Mouse (Mus musculus): ENCODE measurements at regions not wholly inside any gene's neighbourhood (a gene's known extent, or its start where the extent isn't known, plus 50 kb on each side); places are given as distances from the start of the nearest gene placed in this dataset.
"Not testable (repeated sequence)": the region's sequence is repeated elsewhere in the genome, so short reads cannot be mapped to it uniquely, and the experiment has no call there.

DNA sequence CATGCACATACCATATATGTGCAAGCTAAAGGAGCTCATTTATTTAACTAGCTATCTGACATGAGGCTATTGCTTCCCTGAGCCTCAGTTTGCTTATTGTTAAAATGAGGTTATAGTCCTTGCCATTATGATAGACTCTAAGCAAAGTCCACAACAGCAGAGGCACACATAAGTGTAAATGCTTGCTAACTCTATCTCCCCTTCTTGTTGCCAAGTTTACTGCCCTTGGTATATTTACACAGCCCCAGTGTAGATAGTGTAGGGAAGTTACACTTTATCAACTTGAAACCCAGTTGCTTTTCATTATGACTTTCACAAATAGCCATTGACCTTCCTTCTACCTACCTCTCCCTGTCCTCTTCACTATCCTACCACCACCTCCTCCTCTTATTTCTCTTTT is 782.6 kb upstream of the Agtr1b start:
- DNase-seq = no peak

DNA sequence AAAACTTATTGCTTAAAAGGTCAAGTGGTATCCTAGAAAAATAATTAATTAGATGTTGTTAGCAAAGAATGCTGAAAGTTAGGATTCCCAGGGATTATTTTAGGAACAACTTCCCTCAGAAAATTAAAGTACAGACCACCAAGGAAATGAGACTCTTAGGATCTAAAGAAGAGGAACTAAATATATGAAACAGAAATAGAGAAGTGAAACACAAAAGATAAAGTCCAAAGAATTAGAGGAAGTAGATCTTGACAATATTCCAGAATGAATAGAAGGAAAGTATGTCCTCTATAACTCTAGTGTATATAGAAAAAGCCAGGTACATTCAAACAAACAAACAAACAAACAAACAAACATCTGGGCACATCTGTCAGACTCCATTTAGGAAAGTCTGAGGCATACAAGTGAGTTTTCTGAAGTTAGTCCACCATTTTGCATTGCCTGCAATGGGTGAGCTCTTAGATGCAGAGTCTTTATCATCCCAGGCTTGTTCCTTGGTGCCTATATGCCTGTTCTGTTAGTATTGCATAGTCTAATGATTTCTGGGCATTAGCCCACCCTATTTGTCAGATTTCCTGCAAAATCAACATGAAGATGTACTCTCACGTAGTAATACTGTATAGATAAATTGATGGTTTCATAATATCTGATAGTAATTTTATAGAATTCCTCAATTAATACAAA is 762.0 kb upstream of the Agtr1b start:
- no peak for DNase-seq

DNA sequence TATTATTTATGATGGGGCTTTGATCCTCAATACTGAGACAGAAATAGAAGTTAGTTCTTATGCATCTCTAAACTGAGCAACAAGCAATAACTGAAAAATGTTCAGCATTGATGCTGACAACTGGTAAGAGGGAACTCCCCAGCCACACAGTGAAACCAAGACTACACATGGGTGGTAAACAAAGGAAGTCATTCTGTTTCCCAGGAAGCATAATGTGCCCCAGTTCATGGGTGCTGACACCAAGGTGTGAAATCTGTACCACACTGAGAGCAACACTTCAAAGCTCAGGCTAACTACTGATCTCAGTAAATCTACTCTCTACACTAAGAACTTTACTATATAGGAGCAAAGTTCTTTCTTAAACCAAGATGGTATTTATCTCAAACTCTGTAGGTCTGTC is 759.2 kb upstream of the Agtr1b start:
- DNase-seq = no peak

GRCm38 (mm10) chr3:21118164-21118902 is 751.4 kb upstream of the Agtr1b start:
- DNase-seq = no peak

DNA sequence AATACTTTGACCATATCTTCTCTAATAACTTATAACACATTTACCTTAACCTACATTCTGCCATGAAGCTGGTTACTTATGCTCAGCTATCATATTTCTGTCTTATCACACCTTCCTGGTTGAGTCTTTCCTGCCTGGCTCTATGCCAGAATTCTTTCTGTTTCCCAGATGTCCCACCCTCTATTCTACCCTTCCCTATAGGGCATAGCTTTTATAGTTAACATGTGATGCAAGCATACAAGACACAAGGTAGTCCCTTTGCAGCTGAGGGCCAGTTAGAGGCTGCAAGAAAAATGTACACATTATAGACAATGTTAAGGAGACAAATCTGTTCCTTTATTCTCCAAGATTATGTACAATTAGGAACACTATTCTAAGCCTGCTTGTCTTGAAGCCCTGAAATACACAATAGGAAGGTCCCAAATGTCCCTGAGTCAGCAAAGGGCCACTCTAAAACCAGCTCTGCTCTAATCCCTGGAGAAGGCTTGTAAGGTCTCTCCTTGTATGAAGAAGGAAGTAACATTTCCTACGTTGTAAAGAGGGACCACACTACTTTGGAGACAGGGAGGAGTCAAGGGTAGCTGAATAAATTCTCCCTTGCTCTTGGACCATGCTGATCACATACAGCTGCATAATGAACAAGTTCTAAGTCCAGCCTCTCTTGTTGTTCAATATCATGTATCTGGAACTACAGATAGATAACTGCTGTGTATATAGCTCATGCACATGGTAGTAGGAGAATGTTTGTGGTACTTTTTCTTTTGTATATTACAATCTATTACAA is 745.0 kb upstream of the Agtr1b start:
- no peak for DNase-seq

DNA sequence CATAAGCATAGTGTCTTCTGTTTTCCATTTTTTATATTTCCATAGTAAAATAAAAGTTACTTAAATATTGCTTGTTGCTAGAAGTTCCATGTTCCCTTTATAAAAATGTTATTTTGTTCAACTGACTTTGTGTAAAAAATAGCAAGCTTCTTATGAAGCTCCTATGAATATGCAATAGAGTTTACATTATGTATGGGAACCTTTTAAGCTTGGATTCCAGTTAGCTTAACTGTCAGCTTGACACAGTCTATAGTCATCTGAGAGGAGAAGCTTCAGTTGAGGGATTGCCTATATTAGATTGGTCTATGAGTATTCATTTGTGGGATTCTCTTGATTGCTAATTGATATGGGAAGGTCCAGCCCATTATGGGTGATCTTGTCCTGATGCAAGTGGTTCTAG is 723.2 kb upstream of the Agtr1b start:
- DNase-seq = no peak

DNA sequence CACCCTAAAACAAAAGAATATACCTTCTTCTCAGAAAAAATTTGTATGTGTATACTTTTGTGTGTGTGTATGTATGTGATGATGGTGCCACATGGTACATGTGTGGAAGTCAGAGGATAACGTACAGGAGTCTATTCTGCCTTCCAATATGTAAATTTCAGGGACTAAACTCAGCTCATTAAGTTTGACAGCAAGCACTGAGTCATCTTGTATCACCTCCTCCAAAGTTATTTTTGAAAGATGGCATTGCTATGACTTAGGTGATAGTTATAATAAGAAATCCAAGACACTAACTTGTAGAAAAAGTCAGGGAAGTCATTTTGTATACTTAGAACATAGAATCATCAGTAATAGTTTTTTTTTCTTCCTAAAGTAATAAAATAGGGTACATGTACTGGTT is 719.4 kb upstream of the Agtr1b start:
- no peak for DNase-seq

DNA sequence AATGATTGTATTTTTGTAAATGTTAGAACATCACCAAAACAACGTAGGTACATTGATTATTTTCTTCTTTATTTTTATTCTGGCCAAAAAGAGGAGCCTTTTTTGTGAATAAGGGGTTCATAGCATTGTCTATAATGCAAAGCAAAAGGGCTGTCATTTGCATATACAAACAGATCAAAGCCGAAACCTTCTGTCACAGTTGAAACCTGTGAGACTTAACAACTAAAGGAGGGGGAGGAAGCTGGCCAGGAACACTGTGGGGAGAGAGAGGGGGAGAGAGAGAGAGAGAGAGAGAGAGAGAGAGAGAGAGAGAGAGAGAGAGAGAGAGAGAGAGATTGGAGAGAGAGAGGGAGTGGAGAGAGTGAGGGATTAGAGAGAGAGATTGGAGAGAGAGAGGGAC is 710.6 kb upstream of the Agtr1b start:
- DNase-seq = no peak

DNA sequence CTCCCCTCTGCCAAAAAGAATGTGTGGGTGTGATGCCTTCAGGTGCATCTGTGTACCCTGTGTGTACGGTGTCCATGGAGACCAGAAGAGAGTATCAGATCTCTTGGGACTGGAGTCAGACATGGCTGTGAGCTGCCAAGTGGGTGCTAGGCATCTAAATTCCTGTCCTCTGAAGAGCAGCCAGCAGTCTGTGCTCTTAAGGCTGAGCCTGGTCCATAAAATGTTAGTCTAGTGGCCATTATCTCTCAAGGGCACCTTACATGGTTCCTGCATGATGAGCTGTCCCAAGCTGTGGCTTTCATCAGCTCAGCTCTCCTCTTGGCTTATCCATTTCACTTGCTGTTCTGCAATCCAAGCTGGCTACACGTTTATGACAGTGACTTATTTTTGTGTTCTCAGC is 686.4 kb upstream of the Agtr1b start:
- DNase-seq = not testable (repeated sequence)

DNA sequence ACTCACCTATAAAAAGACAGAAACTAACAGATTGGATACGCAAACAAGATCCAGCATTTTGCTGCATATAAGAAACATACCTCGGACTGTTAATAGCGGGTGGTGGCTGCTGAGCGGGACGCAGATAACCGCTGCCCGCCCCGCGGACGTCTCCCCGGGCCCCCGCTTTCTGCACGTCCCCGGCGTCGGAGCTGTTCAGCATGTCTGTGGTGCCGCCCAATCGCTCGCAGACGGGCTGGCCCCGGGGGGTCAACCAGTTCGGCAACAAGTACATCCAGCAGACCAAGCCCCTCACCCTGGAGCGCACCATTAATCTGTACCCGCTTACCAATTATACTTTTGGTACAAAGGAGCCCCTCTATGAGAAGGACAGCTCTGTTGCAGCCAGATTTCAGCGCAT is 682.4 kb upstream of the Agtr1b start:
- DNase-seq = not testable (repeated sequence)

DNA sequence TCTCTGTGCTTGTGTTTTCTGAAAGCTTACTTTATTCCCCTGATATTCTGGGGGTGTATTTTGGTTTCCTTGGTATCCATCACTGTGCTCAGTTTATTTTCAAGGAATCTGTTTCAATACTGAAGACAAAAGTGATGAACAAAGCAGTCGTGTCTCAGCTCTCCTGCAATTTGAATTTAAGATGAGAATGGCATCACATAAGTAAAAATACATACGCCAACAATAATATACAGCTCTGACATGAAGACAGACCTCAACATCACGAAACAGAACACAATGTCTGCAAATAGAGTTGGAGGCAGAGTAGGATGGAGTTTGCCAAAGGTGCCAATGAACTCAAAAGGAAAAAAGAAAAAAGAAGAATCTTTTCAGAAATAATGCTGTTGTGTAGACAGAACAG is 679.0 kb upstream of the Agtr1b start:
- no peak for DNase-seq

DNA sequence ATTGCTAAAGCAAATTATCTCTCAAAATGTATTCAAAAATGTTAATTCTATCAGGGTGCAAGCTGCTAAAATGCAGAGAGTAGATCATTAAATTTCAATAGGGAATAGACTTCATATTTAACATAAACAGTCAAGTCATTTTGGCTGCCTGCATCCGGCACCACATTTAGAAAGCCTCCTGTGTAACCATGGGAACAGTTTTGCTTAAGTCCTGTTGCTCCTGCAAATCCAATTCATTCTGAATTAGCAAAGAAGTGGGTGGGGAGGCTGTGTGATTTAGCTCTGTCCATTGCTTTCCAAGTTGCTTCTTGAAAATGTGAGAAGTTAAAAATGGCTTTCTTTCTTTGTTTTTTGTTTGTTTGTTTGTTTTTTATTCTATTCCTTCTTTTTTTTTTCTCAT is 658.9 kb upstream of the Agtr1b start:
- DNase-seq = no peak

DNA sequence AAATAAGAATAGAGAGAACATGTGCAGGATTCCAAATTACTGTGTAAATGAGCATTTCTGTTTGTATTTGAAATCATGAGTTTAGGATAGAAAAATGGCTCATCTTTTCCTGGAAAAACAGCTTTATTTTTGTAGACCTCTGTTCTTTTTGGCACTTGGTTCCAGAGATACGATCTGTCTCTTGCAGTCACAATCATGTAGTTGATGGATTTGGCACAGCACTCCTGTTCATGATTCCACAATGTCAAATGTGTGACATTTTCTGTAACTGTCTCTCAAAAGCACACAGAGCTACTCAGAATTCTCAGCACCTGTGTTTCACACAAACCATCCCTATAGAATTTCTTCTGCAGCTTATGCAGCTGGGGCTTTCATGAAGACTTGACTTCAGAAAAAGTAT is 654.0 kb upstream of the Agtr1b start:
- DNase-seq = no peak

- no peak for DNase-seq
Measured at GRCm38 (mm10) chr3:21020297-21020696, 653.3 kb upstream of the Agtr1b start.

GRCm38 (mm10) chr3:21009650-21010049 is 642.7 kb upstream of the Agtr1b start:
- DNase-seq = no peak

GRCm38 (mm10) chr3:20998295-20998694 is 631.3 kb upstream of the Agtr1b start:
- no peak for DNase-seq

DNA sequence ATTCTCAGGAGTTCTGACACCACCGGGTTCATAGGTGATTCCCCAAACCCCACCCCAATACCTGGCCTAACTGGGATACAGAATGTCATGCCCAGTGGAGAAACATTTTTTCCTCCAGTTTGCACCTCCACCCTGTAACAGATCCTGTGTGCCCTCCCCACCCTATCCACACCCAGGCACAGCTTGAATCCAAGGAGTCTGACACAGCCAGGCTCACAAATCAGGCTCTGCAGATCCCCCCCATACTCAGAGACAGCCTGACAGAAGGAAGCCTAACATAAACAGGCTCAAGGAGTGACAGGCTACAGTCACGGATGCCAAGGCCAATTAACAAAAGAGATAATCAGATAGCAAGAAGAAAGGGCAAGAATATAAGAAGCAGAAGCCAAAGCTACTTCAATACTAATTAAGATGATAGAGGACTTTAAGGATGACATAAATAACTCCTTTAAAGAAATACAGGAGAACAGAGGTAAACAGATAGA is 622.6 kb upstream of the Agtr1b start:
- DNase-seq = no peak

DNA sequence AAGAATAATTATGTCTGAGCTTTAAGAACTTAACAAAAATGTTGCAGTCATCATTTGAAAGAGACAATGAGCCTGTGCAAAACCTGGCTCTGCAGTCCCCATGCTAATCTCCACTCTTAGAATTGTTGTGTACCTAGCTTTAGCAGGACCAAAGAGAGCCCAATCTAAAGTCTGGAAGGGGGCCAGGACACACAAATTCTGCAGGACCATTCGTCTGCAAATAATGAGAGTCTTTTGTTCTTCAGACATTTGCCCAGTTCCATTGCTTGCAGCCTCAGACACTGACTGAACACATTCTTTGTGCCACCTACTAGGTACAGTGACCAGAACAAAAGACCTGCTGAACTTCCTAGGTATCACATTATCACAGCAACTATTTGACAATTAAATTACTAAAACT is 620.0 kb upstream of the Agtr1b start:
- peak; percentile 9 to 29 for DNase-seq

GRCm38 (mm10) chr3:20986377-20986727 is 619.4 kb upstream of the Agtr1b start:
- DNase-seq = peak; percentile 34 to 39

GRCm38 (mm10) chr3:20985682-20986376 is 618.9 kb upstream of the Agtr1b start:
- peak; percentile 56 to 69 for DNase-seq

DNA sequence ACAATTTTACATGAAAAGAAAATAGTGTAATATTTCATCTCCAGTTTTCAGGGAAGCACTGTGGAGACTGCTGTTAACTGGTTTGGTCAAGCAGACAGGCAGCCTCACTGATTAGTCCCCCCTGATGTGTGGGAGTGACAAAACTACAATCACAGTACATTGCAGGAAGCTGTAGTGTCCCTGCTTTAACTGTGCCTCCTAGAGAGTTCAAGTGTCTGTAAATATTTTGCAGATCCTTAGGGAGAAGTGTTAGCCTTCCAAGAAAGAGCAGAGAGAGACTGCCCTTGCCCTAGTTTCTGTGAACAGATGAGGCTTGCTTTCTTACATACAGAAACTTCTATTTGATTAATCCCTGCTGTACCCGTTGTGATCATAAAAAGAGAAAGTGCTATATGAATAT is 617.2 kb upstream of the Agtr1b start:
- no peak for DNase-seq

DNA sequence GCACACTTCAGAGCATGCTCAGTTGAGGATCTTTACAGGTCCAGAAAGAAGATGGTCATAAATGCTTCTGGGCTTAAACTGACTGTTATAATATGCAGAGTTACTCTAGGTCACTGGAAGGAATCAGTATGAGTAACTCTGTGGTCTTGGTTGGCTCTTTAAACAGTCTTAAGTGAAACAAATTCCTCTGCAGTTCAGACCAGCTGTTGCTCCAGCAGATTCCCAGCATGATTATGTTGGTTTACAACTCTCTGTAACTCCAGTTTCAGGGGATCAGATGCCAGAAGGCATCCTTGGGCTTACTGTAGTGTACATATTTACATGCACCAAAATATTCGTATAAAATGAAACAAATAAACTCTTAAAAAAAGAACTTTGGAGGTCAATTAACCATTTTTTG is 606.1 kb upstream of the Agtr1b start:
- DNase-seq = no peak
